Mouse (Mus musculus): ENCODE data around the gene Gm10563. TPM values are rescaled to one million over a fixed set of nuclear protein-coding genes. Genes with fewer than 3 reads are reported as not detected.
A peak's percentile ranks its signal among the peaks of the same experiment; 100 is the strongest.

The Gm10563 gene
- polyA plus RNA-seq, 1 experiment from 2014 or later = not detected

DNA sequence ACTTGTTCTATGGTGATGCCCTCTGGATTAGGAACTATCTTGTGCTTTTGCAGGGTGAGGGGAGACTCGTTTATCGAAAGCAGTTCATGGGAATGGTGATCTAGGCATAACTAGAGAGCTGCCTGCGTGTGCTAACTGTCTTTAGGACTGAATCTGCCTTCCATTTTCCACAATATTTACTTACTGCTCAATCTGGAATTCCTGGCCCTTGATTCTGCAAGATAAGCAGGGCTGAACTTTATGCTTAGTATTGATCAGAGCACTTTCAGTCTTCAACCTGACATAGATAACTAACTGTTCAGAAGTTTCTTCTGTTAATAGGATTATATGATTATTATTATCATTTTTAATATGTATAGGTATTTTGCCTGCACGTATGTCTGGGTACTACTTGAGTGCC, 40.1 kb downstream of the Gm10563 start:
- no peak overlapping the region for H3K4me3 ChIP-seq
- H3K27me3 ChIP-seq = no peaks in the 10 kb centered on the region
- peaks cover 6% of the 10 kb centered on the region for H3K36me3 ChIP-seq
- H3K4me2 ChIP-seq (replicated peaks) = no peak overlapping the region
- H3K9ac ChIP-seq (replicated peaks) = no peak overlapping the region
- H3K4me1 ChIP-seq = peaks cover 16% of the 10 kb centered on the region
- no peak overlapping the region for H3K27ac ChIP-seq (replicated peaks)
- 90% methylated on average over 4 of the region's 4 CpGs for WGBS
- no peaks in the 10 kb centered on the region for H3K9me3 ChIP-seq
- ATAC-seq (replicated peaks) = no peak

DNA sequence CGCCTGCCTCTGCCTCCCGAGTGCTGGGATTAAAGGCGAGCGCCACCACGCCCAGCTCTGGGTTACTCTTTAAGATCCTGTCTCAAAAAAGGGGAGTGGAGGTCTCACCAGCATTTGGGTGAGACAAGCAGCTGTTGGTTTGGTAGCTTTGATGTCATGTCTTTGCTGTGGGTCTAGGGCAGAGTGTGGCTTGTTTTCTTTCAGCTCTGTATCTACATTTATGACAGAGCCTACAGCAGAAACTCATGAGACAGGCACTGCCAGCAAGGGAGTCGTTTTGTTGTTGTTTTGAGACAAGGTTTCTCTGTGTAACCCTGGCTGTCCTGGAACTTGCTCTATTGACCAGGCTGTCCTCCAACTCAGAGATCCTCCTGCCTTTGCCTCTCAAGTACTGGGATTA, 41.4 kb downstream of the Gm10563 start:
- H3K27me3 ChIP-seq = no peaks in the 10 kb centered on the region
- H3K9ac ChIP-seq (replicated peaks) = no peak overlapping the region
- no peak overlapping the region for H3K4me2 ChIP-seq (replicated peaks)
- WGBS = 96% methylated on average over 6 of the region's 6 CpGs
- no peak overlapping the region for H3K27ac ChIP-seq (replicated peaks)
- H3K4me3 ChIP-seq = no peak overlapping the region
- ATAC-seq (replicated peaks) = no peak
- H3K4me1 ChIP-seq = peaks cover 16% of the 10 kb centered on the region
- H3K36me3 ChIP-seq = no peaks in the 10 kb centered on the region
- no peaks in the 10 kb centered on the region for H3K9me3 ChIP-seq

DNA sequence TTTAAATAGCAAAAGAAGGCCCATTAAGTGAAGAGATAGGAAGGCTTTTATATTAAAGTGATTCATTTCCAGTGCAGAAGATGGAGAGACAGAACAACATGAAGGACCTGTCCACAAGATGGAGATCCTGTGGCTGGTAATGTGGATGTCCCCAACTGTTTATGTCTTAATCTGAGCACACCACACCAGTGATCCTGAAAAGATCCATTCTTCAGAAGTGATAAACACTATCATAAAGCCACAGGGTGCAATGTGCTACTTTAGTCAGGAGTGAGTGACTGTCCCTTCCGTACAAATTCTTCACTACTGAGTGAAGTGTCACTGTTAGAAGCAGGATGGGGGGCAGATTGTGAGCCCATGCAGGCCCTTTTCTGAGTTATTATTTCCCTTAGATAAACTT, 42.5 kb downstream of the Gm10563 start:
- 91% methylated on average over 1 of the region's 1 CpGs for WGBS
- peak overlapping the region; percentile 85 for H3K4me2 ChIP-seq (replicated peaks)
- H3K27me3 ChIP-seq = no peaks in the 10 kb centered on the region
- no peaks in the 10 kb centered on the region for H3K36me3 ChIP-seq
- no peak for ATAC-seq (replicated peaks)
- H3K4me3 ChIP-seq = peak overlapping the region; percentile 85
- no peaks in the 10 kb centered on the region for H3K9me3 ChIP-seq
- peak overlapping the region; percentile 98; the same call in 1 of the 2 replicates for H3K9ac ChIP-seq (replicated peaks)
- peaks cover 16% of the 10 kb centered on the region for H3K4me1 ChIP-seq
- H3K27ac ChIP-seq (replicated peaks) = no peak overlapping the region

DNA sequence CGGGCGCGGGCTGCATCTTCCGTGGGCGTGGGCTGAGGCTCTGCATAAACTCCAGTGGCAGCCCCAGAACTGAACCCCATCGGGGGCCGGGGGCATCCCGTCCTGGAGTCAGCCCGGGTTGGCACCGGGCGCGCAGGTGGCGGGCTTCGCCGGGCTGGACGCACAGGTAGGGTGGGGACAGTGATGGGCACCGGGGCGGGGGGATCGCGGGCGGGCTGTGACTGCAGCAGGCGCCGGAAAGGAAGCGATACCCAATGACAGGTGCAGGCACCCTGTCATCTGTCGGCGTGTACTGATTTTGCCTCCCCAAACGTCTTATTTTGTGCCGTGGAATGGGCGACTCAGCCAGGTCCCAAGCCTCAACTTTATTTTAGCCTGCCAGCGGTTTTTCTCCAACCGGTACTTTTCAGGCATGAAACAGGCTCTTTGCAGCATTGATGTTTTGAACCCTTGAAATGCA, 43.2 kb downstream of the Gm10563 start:
- Histone ChIP-seq H3K4me1 (peaks cover 16% of the 10 kb centered on the region), H3K27ac (replicated peaks) (peak overlapping the region; percentile 99), H3K9me3 (no peaks in the 10 kb centered on the region), H3K4me3 (peak overlapping the region; percentile 85), H3K27me3 (no peaks in the 10 kb centered on the region), H3K36me3 (no peaks in the 10 kb centered on the region), H3K4me2 (replicated peaks) (peak overlapping the region; percentile 85), H3K9ac (replicated peaks) (peak overlapping the region; percentile 98)
- WGBS = 2% methylated on average over 31 of the region's 31 CpGs
- ATAC-seq (replicated peaks) = no peak

DNA sequence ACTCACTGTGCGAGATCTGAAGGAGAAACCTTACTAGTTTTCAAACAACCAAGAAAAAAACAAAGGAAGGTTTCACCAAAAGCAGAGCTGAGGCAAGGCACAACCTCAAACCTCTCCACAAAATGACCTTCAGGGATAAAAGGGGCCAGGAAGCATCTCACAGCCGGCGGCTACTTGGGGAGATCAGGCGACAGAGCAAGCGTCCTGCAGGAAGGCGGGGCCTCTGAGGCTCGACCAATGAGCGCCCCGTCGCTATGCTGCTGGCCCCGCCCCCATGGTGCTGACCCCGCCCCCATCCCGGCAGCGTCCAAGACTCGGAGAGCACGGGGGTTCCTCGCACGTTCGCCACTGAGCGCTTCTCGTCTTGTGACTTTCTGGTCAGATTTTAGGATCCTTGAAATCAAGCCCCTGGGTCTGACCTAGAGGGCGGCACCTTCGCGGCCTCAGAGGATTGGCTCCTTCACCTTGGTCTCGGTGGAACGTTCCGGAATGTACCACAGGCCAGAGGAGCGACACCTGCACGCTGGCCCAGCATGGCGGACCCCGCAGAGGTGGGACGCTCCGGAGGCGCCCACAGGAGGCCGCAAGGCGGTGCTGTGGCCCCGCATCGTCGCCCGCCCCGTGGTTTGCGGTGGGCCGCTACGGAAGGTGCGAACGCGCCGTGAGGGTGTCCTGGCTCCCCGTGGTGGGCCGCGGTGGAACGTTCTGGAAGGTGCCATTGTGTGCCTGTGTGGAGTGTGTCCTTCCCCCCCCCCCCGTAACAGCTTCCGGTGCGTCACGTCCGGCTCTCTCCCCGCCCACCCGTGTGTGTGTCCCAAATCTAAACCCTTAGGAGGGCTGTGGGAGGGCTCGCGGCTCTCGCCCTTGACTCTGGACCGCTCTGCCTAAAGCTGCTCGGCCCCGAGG, 43.9 kb downstream of the Gm10563 start, which contains the start of gene Slc35e2:
Gene Slc35e2, plus strand, starts transcription at position 326 of the 906 bp plus-strand sequence.
- Histone ChIP-seq H3K9me3 (no peaks in the 10 kb centered on the region), H3K27me3 (no peaks in the 10 kb centered on the region), H3K4me1 (peaks cover 16% of the 10 kb centered on the region), H3K4me2 (replicated peaks) (peak within 1 kb of the TSS; percentile 85), H3K9ac (replicated peaks) (peak within 1 kb of the TSS; percentile 98), H3K4me3 (peak within 1 kb of the TSS; percentile 85), H3K36me3 (no peaks in the 10 kb centered on the region), H3K27ac (replicated peaks) (peak within 1 kb of the TSS; percentile 99)
- WGBS = under 1% methylated on average over 63 of the region's 65 CpGs
- peak; percentile 96 for ATAC-seq (replicated peaks)

DNA sequence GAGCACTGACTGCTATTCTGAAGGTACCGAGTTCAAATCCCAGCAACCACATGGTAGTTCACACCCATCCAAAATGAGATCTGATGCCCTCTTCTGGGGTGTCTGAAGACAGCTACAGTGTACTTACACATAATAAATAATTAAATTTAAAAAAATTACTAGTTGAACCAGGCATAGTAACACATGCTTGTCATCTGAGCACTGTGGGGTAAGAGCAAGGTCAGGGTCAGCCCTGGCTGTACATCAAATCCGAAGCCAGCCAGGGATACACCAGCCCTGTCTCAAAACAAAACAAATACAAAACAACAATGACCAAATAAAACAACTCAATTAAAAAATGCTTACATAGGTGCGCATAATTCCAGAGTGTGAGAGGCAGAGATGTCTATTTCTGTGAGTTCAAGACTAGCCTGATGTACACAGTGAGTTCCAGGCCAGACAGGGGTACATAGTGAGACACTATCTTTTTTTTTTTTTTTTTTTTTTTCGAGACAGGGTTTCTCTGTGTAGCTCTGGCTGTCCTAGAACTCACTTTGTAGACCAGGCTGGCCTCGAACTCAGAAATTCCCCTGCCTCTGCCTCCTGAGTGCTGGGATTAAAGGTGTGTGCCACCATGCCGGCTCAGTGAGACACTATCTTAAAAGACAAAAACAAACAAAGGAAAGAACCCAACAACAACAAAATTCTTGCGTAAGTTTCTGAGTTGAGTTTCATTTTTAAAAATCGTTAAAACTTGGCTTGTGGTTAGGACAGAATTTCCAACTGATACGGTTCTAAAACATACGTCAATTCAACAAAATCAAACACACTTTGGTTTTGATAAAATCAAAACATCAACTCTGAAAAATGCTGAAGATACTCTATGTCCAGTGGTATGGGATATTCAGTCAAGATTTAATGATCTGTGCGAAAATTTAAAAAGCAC, 45.0 kb downstream of the Gm10563 start:
- 84% methylated on average over 11 of the region's 11 CpGs for WGBS
- peak overlapping the region; percentile 85 for H3K4me3 ChIP-seq
- ATAC-seq (replicated peaks) = no peak

DNA sequence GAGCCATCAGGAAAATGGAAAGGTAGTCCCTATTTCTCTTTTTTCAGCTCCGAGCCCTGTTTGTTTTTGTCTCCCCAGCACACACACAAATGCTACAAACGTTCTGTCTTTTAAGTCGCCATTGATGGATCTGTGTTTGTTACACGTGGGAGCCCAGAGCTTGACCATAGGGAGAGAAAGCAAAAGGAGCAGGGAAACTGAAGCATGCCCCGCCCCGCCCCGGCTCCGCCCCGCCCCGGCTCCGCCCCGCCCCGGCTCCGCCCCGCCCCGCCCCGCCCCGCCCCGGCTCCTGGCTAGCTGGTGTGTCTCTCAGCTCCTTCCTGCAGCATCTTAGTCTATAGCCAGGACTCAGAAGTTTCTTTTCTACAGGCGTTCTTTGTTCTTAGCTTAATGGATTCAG, 46.7 kb downstream of the Gm10563 start:
- Histone ChIP-seq H3K9ac (replicated peaks) (no peak overlapping the region), H3K4me2 (replicated peaks) (no peak overlapping the region), H3K9me3 (no peaks in the 10 kb centered on the region), H3K27ac (replicated peaks) (no peak overlapping the region), H3K27me3 (no peaks in the 10 kb centered on the region), H3K4me1 (peaks cover 16% of the 10 kb centered on the region), H3K4me3 (no peak overlapping the region), H3K36me3 (no peaks in the 10 kb centered on the region)
- no peak for ATAC-seq (replicated peaks)
- WGBS = 24% methylated on average over 20 of the region's 20 CpGs

More for the DNA sequence above, 45.0 kb downstream of the Gm10563 start:
- Histone ChIP-seq H3K27me3 (no peaks in the 10 kb centered on the region), H3K27ac (replicated peaks) (peak overlapping the region; percentile 99), H3K4me1 (peaks cover 16% of the 10 kb centered on the region), H3K9ac (replicated peaks) (peak overlapping the region; percentile 98; the same call in 1 of the 2 replicates), H3K9me3 (no peaks in the 10 kb centered on the region), H3K36me3 (no peaks in the 10 kb centered on the region), H3K4me2 (replicated peaks) (peak overlapping the region; percentile 85)

DNA sequence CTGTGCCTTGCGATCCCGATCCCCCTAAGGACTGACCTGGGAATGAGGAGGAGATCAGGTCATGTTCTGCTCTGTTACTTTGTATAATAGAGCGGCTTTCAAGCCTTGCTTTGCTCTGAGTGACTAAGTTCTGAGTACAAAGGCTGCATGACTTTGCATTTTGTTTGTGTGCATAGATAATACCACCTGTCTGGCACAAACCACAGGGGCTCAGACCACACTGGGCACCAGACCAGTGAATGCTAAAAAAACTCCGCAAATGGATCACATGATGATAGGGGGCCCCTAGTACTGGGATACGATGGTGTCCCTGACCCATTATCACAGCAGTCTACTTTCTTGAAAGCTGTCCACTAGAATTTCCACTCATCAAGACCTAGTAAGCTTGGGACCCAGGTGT, 48.6 kb downstream of the Gm10563 start:
- no peak for ATAC-seq (replicated peaks)
- H3K4me3 ChIP-seq = no peak overlapping the region
- H3K9ac ChIP-seq (replicated peaks) = no peak overlapping the region
- no peaks in the 10 kb centered on the region for H3K36me3 ChIP-seq
- 84% methylated on average over 5 of the region's 5 CpGs for WGBS
- no peak overlapping the region for H3K4me2 ChIP-seq (replicated peaks)
- H3K9me3 ChIP-seq = no peaks in the 10 kb centered on the region
- no peaks in the 10 kb centered on the region for H3K27me3 ChIP-seq
- no peak overlapping the region for H3K27ac ChIP-seq (replicated peaks)
- H3K4me1 ChIP-seq = peaks cover 2% of the 10 kb centered on the region; the same call in 1 of the 2 replicates

DNA sequence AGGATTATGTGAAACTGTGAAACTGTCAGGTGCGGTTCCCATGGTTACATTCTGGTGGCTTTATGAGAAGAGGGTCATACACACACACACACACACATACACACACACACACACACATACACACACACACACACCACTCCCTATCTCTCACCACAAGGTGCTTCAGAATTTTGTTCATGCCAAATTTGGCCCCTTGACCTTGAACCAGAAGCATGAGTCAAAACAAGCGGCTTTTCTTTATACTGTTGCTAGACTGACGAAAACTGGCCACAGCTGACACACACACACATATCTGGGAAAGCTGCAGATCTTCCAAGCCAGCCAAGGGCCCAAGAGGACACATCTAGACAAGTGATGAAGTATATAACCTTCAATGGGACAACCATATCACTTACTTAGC, 49.4 kb downstream of the Gm10563 start:
- no peak overlapping the region for H3K4me2 ChIP-seq (replicated peaks)
- H3K27me3 ChIP-seq = no peaks in the 10 kb centered on the region
- peaks cover 2% of the 10 kb centered on the region; the same call in 1 of the 2 replicates for H3K4me1 ChIP-seq
- no peak overlapping the region for H3K4me3 ChIP-seq
- H3K9me3 ChIP-seq = no peaks in the 10 kb centered on the region
- no peak for ATAC-seq (replicated peaks)
- H3K27ac ChIP-seq (replicated peaks) = no peak overlapping the region
- no peak overlapping the region for H3K9ac ChIP-seq (replicated peaks)
- 84% methylated on average over 3 of the region's 3 CpGs for WGBS
- peaks cover 6% of the 10 kb centered on the region; the same call in 1 of the 2 replicates for H3K36me3 ChIP-seq

DNA sequence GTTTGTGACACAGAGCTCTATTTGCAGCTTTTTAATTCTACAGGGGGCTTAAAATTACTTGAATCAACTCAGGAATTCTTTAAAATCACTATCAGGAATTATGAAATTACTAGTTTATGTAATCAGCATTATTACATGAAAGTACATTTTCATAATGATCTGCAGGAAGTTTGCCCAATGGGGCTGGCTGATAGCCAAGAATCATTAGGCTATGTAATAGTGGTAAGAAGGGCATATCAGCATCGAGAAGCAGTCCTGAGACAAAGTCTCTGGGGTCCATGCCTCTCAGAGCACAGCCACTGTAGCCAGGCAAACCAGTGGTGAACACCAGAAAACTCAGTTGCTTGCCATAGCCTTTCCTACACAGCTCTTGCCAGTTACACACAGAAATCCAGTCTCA, 51.4 kb downstream of the Gm10563 start:
- H3K4me3 ChIP-seq = no peak overlapping the region
- H3K27me3 ChIP-seq = no peaks in the 10 kb centered on the region
- WGBS = 47% methylated on average over 1 of the region's 1 CpGs
- no peak for ATAC-seq (replicated peaks)
- no peaks in the 10 kb centered on the region for H3K9me3 ChIP-seq
- no peak overlapping the region for H3K9ac ChIP-seq (replicated peaks)
- no peak overlapping the region for H3K27ac ChIP-seq (replicated peaks)
- H3K4me1 ChIP-seq = no peaks in the 10 kb centered on the region
- H3K36me3 ChIP-seq = peaks cover 25% of the 10 kb centered on the region
- H3K4me2 ChIP-seq (replicated peaks) = no peak overlapping the region

DNA sequence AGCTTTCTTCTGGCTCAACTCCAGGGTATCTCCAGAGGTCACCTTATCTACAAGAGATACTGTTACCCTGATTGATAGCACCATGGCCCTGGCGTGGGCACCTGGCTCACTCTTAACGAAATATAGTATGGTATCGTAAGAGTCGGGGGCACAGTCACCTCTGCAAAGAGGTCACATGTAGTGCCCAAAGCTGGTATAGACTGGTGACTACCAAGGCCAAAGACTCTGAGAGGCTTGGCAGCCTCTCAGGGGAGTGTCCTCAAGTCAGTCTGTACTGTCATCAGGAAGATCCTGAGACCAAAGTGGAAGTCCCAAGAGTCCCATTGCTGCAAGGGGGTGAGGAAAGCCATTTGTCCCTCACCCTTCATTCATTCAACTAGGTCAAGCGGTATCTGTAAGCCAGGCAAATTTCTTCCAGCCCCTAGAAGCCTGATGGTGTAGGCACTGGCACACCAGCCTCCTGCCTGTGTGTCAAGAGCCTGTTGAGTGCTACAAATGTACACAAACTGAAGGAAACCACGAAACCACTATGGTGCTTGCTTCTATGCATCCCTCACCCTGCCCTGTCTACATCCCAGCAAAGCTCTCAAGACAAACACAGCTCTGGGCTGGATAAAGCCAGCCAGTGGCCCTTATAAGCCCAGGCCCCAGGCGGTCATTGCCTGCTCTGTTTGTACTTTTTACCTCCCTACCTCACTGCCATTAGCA, 54.0 kb downstream of the Gm10563 start:
- 91% methylated on average over 7 of the region's 7 CpGs for WGBS
- peaks cover 49% of the 10 kb centered on the region for H3K36me3 ChIP-seq
- ATAC-seq (replicated peaks) = no peak

More for the DNA sequence above, 54.0 kb downstream of the Gm10563 start:
- Histone ChIP-seq H3K9ac (replicated peaks) (no peak overlapping the region), H3K27ac (replicated peaks) (no peak overlapping the region), H3K4me3 (no peak overlapping the region), H3K4me1 (no peaks in the 10 kb centered on the region), H3K27me3 (no peaks in the 10 kb centered on the region), H3K9me3 (no peaks in the 10 kb centered on the region), H3K4me2 (replicated peaks) (no peak overlapping the region)

Measured in forebrain, embryonic 15.5 days (tissue).